Mouse (Mus musculus): Measurements from ENCODE around the gene Mief2. TPM values are rescaled to one million over a fixed set of nuclear protein-coding genes. Genes with fewer than 3 reads are reported as not detected.

Mief2 gene
- total RNA-seq (2015) (2.2 and 2.4 TPM in 2 replicates), total RNA-seq (2017) (3.8 and 4.6 TPM in 2 replicates)

DNA sequence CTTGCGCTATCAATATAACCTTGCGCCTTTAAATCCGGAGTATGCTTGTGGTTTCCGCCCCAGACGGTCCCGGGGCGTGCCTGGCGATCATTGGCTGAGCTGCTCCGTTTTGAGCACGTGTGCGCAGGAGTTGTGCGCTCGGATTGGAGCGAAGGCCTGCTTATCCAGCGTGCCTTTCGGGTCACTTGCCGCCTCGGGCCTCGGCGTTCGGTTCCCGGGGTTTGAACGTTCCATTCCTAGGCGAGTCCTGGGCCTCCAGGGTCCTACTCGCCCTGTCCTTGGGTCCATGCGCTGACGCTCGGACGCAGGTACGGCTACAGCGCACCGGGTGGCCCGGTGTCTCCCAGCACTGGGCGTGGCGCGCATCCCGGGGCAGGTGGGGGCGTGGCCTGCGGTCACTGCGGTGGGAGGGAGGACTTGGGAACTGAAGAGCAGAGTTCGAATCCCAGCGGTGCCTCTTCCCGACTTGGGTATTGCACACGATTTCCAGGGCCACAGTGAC lies at the start of gene Mief2:
Gene Mief2 (plus strand): TSS at position 139 of the 502 bp plus-strand sequence.
- ATAC-seq (replicated peaks; ENCODE audit: poor library complexity) = peak; percentile 88

DNA sequence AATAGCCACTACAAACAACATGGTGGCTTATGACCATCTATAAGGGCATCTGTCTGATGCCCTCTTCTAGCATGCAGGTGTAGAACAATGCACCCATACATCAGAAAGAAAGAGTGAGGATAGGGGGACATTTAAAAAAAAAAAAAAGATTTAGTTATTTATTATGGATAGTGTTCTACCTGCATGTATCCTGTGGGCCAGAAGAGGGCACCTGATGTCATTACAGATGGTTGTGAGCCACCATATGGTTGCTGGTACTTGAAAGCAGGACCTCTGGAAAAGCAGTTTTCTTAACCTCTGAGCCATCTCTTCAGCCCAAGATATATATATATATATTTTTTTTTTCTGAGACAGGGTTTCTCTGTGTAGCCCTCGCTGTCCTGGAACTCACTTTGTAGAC lies 32.0 kb upstream of the Mief2 start:
- ATAC-seq (replicated peaks; ENCODE audit: poor library complexity) = no peak

DNA sequence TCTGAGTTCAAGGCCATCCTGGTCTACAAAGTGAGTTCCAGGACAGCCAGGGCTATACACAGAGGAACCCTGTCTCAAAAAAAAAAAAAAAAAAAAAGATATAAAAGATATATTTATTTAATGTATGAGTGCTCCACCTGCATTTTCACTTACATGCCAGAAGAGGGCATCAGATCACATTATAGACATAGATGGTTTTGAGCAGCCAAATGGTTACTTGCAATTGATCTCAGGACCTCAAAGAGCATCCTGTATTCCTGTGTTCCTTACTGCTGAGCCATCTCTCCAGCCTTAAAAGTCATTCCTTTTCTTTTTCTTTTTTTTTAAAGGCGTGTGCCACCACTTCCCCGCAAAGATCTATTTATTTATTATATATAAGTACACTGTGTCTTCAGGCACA lies 30.6 kb upstream of the Mief2 start:
- peak; percentile 61 for ATAC-seq (replicated peaks; ENCODE audit: poor library complexity)

DNA sequence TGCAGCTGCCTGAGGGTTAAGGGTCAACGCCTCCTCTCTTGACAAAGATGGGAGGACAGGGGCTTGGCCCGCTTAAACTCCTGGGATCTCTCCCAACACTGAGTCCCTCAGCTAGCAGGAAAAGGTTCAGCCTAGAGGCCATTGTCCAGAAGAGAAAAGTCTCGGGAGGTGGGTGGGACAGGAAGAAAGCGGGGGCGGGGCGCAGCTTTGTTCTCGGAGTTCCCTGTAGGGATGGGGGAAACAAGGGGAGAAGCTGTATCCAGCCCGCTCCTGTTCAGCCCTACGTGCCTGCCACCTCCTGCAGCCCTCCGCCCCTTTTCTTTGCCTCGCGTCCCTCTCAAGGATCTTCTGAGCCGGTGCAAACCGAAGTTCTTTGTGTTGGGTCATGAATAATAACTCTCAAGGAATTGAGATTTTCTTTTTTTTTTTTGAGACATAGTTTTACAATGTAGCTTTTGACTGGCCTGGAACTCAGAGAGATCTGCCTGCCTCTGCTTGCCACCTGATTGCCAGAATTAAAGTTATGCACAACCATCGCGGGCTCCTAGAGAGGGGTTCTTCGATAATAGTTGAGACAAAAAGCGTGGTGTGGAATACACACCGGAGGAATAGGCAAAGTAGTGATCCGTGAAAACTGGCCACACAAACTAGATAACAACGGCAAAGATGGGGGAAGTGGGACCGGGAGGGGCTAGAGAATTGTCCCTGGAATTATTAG lies 29.2 kb upstream of the Mief2 start:
- ATAC-seq (replicated peaks; ENCODE audit: poor library complexity) = no peak

DNA sequence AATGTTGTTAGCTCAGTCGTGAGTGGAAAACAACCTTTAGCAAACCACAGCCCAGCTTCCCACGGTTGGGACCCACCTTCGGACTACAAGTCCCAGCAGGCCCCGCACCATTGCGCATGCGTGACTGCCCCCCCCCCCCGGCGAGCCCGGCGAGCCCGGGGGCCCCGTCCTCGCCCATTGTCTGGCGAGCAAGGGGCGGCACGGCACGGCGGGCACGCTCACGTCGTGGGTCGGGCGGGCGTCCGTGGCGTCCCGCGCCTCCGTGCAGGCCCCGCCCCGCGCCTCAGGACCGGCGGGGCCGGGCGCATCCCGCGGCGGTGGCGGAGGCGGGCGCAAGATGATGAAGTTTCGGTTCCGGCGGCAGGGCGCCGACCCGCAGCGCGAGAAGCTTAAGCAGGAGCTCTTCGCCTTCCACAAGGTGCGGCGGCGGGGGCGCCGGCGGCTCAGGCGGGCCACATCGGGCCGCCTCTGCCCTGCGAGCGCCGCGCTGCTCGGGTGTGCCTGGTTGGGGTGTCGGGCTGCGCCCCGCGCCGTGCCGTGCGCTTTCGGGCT lies 28.6 kb upstream of the Mief2 start, which contains the start of gene Llgl1:
Gene Llgl1 (plus strand): TSS at position 200 of the 552 bp plus-strand sequence.
- ATAC-seq (replicated peaks; ENCODE audit: poor library complexity) = peak; percentile 74

DNA sequence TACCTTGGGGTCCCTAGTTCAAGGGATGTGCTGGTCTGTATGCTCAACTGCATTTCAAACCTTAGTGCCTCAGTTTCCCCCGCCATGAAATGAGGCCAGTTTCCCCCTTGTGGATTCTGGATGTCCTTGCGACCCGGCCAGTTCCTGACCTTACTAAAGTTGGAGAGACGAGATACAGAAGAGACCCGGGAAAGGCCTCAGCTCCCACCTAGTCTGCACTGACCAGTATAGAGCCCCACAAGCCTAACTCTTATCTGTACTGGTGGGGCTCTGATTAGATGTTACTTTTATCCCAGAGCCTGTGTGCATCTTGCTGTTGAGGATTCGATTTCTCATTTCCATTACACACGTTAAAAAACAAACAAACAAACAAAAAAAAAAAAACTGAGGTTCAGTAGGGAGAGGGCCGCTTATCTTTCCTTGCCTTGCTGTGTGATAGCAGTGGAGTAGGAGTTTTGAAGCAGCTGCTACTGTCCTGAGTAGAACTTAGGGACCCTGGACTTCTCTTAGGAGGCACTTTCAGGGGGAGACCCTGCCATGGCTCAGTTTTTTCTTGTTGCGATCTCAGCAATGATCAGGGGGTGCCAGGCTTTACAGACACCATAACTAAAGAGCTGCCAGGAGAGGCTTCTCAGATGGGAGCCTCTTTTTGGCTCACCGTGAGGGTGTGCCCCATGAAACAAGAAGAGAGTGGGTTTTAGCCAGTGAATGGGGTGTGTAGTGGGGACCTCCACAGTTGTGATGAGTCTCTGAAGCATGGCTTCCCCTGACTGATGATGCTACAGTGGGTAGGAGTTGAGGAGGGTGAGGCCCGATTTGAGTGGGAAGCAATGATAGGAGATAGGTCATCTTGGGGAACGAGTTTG lies 27.6 kb upstream of the Mief2 start:
- ATAC-seq (replicated peaks; ENCODE audit: poor library complexity) = no peak

DNA sequence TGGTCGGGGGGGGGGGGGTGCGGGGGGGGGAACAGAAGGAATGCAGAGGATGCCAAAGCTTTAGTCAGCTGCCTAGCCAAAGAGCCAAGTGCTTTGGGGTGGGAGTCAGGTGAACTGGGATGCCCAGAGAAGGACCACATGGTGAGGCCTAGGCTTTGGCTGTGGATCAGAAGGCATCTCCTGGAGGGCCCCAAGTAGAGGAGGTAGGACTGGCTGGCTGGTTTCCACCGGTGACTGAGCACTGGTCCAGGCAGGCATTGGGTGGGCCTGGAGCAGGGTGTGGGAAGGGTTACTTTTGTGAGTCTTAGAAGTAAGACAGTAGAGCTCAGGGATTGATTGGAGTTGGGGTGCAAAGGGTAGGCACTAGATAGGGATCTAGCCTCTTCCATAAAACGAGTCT lies 26.6 kb upstream of the Mief2 start:
- ATAC-seq (replicated peaks; ENCODE audit: poor library complexity) = no peak

DNA sequence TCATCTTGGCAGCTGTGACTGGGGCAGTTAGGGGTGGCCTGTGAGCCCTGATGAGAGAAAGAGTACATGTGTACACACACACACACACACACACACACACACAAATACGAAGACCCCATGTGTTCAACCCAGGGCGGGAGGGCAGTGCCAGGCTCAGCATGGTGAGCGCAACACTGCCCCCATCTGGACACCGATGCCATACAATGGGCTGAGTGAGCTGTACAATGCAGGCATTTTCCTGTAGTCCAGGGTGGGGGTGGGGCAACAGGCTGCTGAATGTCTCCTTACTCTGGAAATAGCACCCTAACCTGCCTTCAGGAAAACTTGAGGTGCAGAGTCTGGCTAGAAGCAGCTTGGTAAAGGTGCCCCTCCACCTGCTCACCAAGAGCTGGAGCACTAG lies 25.1 kb upstream of the Mief2 start:
- peak; percentile 75 for ATAC-seq (replicated peaks; ENCODE audit: poor library complexity)

DNA sequence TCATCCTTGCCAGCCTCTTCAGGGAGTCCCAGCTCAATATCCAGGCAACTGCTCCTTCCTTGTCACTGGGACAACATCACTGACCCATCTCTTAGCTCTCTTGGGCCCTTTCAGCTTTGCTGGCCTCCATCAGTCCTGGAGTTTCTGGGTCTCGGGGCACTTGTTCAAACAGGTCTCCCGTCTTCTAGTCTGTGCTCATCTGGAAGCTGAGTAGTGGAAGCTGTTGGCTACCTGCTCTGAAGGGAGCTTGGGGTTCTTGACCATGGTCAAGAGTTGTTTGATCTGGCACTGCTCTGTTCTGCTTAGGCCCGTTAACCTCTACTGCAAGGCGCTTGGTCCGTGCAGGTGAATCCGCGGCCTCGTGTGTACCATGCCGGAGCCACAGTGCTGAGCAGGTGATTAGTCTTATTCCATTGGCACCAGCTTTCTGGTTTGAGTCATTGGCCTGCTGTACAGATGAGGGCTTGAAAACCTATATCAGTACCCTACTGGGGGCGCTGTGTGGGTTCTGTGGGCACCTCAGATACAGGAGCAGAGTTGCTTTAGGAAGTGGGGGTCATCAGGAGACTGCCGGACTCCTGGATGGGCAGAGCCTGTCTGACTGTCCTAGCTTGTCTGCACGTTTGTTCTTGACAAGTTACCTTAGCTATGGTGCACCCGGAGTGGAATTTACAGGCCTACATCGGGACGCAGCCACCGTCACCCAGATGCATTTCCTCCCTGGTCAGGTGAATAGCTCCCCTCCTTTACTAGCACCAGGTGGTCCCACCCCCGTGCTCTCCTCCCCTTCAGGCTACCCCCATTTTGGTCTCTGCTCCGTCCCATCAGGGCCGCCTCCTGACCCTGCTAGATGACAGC lies 23.9 kb upstream of the Mief2 start:
- no peak for ATAC-seq (replicated peaks; ENCODE audit: poor library complexity)

DNA sequence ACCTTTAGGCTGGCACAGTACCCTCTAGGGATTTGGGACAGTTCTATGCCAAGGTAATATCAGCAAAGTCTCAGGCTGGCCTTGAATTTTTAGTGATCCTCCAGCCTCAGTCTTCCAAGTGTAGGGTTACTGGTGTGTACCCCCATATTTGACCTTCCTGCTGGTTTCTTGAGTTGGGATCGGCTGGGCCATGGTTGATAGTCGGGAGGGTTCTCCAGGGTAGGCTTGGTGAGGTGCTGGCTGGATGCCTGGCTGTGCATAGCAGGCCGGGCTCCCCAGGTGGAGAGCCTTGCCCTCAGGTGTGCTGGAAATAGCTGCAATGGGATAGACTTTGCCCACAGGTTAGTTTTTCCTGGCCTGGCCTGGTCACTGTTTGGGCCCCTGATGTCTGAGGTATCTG lies 22.9 kb upstream of the Mief2 start:
- ATAC-seq (replicated peaks; ENCODE audit: poor library complexity) = no peak

DNA sequence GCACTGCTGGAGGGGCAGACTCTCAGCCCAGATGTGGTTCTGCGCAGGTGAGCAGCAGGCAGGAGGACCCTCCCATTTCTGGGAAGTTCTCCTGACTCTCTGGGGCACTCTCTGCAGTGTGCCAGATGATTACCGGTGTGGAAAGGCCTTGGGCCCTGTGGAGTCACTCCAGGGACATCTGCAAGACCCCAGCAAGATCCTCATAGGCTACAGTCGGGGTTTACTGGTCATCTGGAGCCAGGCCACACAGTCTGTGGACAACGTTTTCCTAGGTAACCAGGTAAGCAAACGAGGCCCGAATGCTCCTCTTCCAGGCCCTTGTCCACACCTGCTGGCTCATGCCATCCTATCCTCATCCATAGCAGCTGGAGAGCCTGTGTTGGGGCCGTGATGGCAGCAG lies 22.1 kb upstream of the Mief2 start:
- ATAC-seq (replicated peaks; ENCODE audit: poor library complexity) = no peak

DNA sequence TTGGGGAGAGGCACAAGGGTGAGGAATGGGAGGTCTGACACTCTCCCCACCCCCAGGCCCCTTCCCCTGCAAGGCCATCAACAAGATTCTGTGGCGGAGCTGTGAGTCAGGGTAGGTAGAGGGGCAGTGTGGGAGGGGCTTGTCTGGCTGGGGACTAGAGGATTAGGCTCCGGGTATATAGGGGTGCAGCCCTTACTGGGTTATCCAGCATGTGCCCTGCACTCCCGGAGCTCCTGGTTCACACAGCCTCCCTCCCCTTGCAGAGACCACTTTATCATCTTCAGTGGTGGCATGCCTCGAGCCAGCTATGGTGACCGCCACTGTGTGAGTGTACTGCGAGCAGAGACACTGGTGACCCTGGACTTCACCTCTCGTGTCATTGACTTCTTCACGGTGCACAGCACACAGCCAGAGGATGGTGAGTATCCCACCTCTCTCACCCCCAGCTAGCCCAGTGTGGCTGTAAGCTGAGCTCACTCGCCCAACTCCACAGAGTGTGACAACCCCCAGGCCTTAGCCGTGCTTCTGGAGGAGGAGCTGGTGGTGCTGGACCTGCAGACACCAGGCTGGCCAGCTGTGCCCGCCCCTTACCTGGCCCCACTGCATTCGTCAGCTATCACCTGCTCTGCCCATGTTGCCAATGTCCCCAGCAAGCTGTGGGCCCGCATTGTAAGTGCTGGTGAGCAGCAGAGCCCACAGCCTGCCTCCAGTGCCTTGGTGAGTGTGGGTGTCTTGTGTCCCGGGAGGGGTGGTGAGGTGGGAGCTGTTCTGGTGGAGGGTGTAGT lies 21.3 kb upstream of the Mief2 start:
- ATAC-seq (replicated peaks; ENCODE audit: poor library complexity) = no peak

DNA sequence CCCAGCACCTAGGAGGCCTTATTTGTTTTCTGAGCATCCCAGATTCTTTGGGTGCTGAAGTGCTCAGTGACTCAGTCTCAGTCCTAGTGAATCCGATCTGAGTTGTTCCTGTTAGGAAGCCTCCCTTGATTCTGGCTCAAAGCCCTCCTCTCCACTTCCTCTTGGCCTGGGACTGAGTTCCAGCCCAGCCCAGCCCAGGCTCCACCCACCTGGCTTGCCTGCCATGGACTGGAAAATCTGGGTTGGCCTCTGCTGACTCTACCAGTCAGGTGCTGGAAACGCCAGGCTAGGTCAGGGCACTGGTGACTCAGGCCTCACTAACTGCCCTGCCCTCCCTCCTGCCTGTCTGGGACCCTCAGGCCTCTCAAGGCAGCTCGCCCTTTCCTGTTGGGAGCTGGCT lies 20.5 kb upstream of the Mief2 start:
- no peak for ATAC-seq (replicated peaks; ENCODE audit: poor library complexity)

DNA sequence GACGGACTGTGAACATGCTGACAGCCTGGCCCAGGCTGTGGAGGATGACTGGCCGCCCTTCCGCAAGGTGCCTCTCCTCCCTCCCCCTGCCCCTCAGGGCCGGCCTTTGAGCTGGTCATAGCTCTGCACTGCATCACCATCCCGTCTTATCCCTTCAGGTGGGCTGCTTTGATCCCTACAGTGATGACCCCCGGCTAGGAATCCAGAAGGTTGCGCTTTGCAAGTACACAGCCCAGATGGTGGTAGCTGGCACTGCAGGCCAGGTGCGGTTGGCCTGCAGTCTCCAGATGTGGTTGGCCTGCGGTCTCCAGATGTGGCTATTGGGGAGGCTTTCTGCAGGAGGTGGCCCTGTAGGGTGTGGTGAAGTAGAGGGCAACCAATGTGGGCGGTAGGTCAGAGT lies 19.6 kb upstream of the Mief2 start:
- ATAC-seq (replicated peaks; ENCODE audit: poor library complexity) = no peak

DNA sequence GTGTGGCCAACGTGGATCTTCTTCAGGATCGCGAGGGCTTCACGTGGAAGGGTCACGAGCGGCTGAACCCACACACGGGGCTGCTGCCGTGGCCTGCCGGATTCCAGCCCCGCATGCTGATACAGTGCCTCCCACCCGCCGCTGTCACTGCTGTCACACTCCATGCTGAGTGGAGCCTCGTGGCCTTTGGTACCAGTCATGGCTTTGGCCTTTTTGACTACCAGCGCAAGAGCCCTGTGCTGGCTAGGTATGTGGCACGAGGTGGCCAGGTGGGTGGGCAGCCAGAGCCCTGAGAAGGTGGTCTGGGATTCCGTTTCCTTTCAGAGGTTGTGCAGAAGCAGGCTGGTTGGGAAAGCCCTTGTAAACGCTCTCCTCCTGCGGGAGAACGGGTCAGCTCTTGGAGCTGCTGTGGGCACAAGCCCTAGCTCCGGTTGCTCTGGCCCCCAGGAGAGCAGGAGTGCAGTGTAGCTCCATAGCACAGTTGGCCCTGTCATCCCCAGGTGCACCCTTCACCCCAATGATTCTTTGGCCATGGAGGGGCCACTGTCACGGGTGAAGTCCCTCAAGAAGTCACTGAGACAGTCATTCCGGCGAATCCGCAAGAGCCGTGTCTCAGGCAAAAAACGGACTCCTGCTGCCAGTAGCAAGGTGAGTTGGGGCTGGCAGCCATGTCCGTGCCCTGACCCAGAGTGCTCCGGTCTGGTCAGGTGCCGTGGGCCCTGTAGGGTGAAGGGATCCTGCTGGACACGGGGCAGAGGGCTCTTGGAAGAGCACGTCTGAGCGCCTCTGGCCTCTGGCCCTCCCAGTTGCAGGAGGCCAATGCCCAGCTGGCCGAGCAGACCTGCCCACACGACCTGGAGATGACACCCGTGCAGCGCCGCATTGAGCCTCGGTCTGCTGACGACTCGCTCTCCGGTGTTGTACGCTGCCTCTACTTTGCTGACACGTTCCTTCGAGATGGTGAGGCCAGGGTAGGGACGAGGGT lies 18.4 kb upstream of the Mief2 start:
- no peak for ATAC-seq (replicated peaks; ENCODE audit: poor library complexity)

DNA sequence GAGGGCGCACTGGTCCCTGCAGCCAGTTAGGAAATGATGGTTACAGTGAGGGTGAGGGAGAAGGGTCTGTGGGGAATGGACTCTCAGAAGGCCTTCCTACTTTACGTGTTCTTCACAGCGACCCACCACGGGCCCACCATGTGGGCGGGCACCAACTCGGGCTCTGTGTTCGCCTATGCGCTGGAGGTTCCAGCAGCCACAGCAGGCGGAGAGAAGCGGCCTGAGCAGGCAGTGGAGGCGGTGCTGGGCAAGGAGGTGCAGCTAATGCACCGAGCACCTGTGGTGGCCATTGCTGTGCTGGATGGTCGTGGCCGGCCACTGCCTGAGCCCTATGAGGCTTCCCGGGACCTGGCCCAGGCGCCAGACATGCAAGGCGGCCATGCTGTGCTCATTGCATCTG lies 17.0 kb upstream of the Mief2 start:
- ATAC-seq (replicated peaks; ENCODE audit: poor library complexity) = no peak

DNA sequence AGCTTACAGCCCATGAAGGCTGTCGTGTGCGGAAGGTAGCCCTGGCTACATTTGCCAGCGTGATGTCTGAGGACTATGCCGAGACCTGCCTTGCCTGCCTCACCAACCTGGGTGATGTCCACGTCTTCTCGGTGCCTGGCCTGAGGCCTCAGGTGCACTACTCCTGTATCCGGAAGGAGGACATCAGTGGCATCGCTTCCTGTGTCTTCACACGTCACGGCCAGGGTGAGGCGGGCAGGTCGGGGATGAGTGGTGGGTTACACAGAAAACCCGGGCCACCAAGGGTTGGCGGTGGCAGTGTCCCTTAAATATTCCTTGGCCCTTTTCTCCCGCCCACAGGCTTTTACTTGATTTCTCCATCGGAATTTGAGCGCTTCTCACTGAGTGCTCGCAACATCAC lies 16.2 kb upstream of the Mief2 start:
- no peak for ATAC-seq (replicated peaks; ENCODE audit: poor library complexity)

DNA sequence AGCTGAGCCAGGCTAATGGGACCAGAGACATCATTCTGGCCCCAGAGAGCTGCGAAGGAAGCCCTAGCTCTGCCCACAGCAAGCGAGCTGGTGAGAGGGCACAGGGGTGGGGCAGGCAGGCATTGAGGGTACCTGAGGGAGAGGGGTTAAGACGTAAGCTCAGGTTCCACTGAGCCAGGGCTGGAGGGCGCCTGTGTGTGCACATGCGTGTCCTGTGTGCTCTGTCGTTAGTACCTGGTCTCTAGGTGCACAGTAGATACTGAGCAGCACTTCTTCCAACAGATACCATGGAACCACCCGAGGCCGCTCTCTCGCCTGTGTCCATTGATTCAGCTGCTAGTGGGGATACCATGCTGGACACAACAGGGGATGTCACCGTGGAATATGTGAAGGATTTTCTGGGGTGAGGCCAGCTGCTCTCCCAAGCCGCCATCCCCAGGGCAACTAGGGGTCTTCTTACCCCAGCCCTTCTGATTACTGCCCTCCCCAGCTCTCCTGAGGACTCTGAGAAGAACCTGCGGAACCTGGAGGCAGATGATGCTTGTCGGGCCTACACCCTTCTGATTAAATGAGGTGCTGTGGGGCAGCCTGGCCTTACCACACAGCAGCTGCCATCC lies 15.5 kb upstream of the Mief2 start:
- no peak for ATAC-seq (replicated peaks; ENCODE audit: poor library complexity)
